Mouse (Mus musculus) limb, embryonic 11.5 days (tissue): ENCODE data around the gene Spg7. TPM values are rescaled to one million over a fixed set of nuclear protein-coding genes. Genes with fewer than 3 reads are reported as not detected.

Experiments
- ATAC-seq: fragments of 200-750 bp; cut with Nextera tagmentation; 2 replicates; pipeline ENCODE4 v1.8.0; 2017; ENCODE audit warnings: low read depth; ENCODE audit not compliant: insufficient number of reproducible peaks, low FRiP score, low TSS enrichment
- DNase-seq: peaks from one replicate; pipeline ENCODE4 v3.0.0-alpha.2; 2015; ENCODE audit warnings: low spot score
- H3K27ac ChIP-seq: fragments of 300-500 bp; sonication (generic); replicated peaks from 2 replicates; pipeline ENCODE4 v1.5.1; 2014; ENCODE audit warnings: low read depth, mild to moderate bottlenecking, low read length
- H3K27me3 ChIP-seq: fragments of 300-500 bp; sonication (generic); 2 replicates; pipeline ENCODE4 v1.6.1; 2014; ENCODE audit warnings: mild to moderate bottlenecking, low read length, mixed read lengths; ENCODE audit not compliant: control insufficient read depth, insufficient read depth
- H3K36me3 ChIP-seq: fragments of 300-500 bp; sonication (generic); 2 replicates; pipeline ENCODE4 v1.6.1; 2014; ENCODE audit warnings: mild to moderate bottlenecking, low read length, moderate library complexity, mixed read lengths; ENCODE audit not compliant: control insufficient read depth, insufficient read depth
- H3K4me1 ChIP-seq: fragments of 300-500 bp; sonication (generic); 2 replicates; pipeline ENCODE4 v1.6.1; 2014; ENCODE audit warnings: low read length, mixed read lengths; ENCODE audit not compliant: control insufficient read depth, insufficient read depth
- H3K4me2 ChIP-seq: fragments of 300-500 bp; sonication (generic); 2 replicates; pipeline ENCODE4 v1.6.1; 2014; ENCODE audit warnings: low read depth, mild to moderate bottlenecking, moderate library complexity; ENCODE audit not compliant: severe bottlenecking
- H3K4me3 ChIP-seq: fragments of 300-500 bp; sonication (generic); 2 replicates; pipeline ENCODE4 v1.5.1; 2014; ENCODE audit warnings: low read depth, low read length
- H3K9ac ChIP-seq: fragments of 300-500 bp; sonication (generic); 2 replicates; pipeline ENCODE4 v1.6.1; 2014; ENCODE audit warnings: mild to moderate bottlenecking, low read length
- H3K9me3 ChIP-seq: fragments of 300-500 bp; sonication (generic); 2 replicates; pipeline ENCODE4 v1.6.1; 2016; ENCODE audit warnings: low read length; ENCODE audit not compliant: control insufficient read depth
- WGBS: fragments of 180-500 bp; shearing (Covaris S2); extraction: QIAGEN DNeasy Blood & Tissue Kit; methylation state at CpG from one replicate; pipeline ENCODE4 v1.1.7; 2014; 5-methylcytosine and 5-hydroxymethylcytosine counted together
- polyA plus RNA-seq: library from polyadenylated mRNA; unstranded; fragments of >200 nt; fragmentation: Nextera tagmentation; extraction: Ambion mirVana; gene quantifications from 2 replicates; pipeline ENCODE4 v1.2.1, GENCODE M21; 2014

Spg7 gene
- polyA plus RNA-seq, 1 experiment from 2014 or later: 45.0 TPM

DNA sequence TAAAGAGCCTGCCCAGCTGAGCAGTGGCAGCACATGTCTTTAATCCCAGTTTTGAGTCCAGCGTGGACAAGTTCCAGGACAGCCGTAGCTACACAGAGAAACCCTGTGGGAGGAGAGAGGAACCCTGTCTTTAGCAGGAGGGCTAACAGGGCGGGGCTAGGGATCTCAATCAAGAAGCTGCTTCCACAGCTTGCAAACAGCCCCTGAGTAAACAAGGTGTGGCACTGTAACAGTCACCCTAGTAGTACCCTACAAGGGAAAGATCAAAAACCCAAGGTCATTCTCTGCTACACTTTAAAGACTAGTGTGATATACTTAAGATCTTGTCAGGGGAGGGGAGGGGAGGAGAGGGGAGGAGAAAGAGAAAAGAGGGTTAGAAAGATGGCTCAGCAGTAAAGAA, 25.8 kb upstream of the Spg7 start:
- Histone ChIP-seq H3K4me3 (no peak overlapping the region), H3K36me3 (no peaks in the 10 kb centered on the region), H3K4me2 (no peak overlapping the region), H3K27me3 (no peaks in the 10 kb centered on the region), H3K27ac (no peak overlapping the region), H3K9ac (no peak overlapping the region), H3K9me3 (no peaks in the 10 kb centered on the region), H3K4me1 (peaks cover 12% of the 10 kb centered on the region)
- WGBS: 55% methylated on average over 3 of the region's 3 CpGs
- no peak for DNase-seq
- ATAC-seq: no peak

DNA sequence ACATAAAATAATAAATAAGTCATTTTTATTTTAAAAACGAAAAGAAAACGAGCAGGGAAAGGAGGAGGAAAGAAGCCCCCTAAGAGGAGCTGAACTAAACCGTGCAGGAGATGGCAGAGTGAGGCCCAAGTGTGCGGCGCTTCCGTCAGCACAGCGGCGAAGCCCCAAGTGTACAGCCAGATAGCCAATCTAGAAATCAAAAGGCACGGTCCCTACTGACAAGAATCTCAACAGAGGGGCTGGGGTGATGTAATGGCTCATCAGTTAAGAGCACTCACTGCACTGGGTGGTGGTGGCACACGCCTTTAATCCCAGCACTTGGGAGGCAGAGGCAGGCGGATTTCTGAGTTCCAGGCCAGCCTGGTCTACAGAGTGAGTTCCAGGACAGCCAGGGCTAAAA, 25.3 kb upstream of the Spg7 start:
- Histone ChIP-seq H3K27me3 (no peaks in the 10 kb centered on the region), H3K4me2 (no peak overlapping the region), H3K4me3 (no peak overlapping the region), H3K4me1 (peaks cover 12% of the 10 kb centered on the region), H3K27ac (no peak overlapping the region), H3K9me3 (no peaks in the 10 kb centered on the region), H3K36me3 (no peaks in the 10 kb centered on the region), H3K9ac (no peak overlapping the region)
- ATAC-seq: no peak
- DNase-seq: no peak
- WGBS: 87% methylated on average over 11 of the region's 11 CpGs

DNA sequence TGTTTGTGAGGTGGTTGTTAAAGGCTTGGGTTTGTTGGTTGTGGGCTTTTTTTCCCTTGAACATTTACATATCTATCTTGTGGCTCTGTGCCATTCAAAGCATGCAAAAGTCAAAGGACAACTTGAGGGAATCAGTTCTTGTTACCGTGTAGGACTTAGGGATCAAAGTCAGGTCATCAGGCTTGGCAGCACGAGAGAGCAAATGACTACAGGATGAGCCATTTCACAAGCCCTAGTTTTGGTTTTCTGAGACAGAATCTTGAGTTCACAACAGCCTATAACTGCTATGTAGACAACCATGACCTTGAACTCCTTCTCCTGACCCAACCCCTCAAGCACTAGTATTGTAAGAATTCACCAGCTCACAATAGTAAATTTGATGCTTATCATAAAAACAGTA, 24.4 kb upstream of the Spg7 start:
- peaks cover 15% of the 10 kb centered on the region for H3K4me1 ChIP-seq
- ATAC-seq: no peak
- 85% methylated on average over 2 of the region's 2 CpGs for WGBS

DNA sequence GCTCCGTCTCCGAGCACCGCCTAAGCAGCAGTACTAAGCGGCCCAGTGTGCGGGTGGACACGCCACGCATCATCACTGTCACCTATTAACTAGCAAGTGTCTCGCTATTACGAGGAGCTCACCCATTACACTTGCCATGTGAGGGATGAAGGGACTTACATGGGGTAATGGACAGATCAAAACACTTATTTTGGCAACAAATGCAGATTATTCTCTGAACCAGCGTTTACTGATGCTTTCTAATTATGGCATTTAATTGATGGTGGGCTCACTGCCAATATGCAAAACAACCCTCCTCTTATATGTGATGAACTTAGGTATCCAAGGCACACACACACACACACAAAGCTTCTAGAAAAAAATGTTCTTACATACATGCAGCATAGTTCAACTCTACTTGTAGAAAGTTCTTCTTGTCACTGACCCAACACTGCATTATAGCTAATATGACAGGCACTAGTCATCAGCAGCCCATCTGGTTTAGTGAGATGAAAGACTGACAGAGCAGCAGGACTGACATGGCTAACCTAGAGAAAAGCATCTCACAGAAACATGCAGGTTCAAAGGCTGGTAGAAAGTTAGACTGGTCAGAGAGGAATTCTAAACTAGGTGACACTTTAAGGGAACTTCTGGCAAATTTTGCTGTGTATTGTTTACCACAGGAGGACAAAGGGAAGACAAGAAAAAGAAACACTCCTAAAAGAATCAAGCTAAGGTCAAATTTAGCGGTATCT, 23.2 kb upstream of the Spg7 start:
- H3K9ac ChIP-seq: no peak overlapping the region
- peak overlapping the region; percentile 79; the same call in 1 of the 2 replicates for H3K4me2 ChIP-seq
- 87% methylated on average over 11 of the region's 11 CpGs for WGBS
- no peak overlapping the region for H3K27ac ChIP-seq
- DNase-seq (no peak), ATAC-seq (no peak)
- no peaks in the 10 kb centered on the region for H3K9me3 ChIP-seq
- H3K4me1 ChIP-seq: peaks cover 13% of the 10 kb centered on the region
- H3K27me3 ChIP-seq: no peaks in the 10 kb centered on the region
- no peak overlapping the region for H3K4me3 ChIP-seq
- H3K36me3 ChIP-seq: no peaks in the 10 kb centered on the region

More for the DNA sequence above, 24.4 kb upstream of the Spg7 start:
- H3K27ac ChIP-seq: no peak overlapping the region
- H3K27me3 ChIP-seq: no peaks in the 10 kb centered on the region
- no peak for DNase-seq
- H3K36me3 ChIP-seq: no peaks in the 10 kb centered on the region
- H3K9me3 ChIP-seq: no peaks in the 10 kb centered on the region
- H3K9ac ChIP-seq: no peak overlapping the region
- H3K4me2 ChIP-seq: no peak overlapping the region
- no peak overlapping the region for H3K4me3 ChIP-seq

DNA sequence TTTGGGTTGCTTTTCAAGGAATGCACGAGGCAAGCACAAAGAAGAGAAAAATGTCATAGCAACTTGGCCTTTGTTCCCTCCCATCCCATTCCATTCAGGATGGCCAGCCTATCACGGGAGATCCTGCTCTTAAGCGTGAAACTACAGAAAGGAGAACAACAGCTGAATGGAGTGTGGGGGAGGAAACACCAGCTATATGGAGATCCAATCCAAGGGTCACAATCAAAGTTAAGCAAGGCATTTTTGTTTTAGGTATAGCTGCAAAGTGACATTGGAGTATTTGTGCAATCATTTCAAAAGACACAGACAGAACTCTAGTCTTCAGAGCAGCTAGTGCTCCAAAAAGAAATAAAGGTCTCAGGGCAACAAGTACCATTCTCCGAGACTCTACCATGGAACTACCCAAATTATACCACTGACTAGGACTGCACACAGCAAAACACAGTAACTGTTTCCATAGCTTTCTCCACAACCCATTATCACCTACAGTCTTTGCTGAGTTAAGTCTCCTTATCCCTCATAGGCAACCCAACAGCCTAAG, 22.6 kb upstream of the Spg7 start:
- H3K9me3 ChIP-seq: no peaks in the 10 kb centered on the region
- H3K9ac ChIP-seq: no peak overlapping the region
- peak overlapping the region; percentile 79 for H3K4me2 ChIP-seq
- peaks cover 13% of the 10 kb centered on the region for H3K4me1 ChIP-seq
- DNase-seq: no peak
- H3K27me3 ChIP-seq: no peaks in the 10 kb centered on the region
- no peaks in the 10 kb centered on the region for H3K36me3 ChIP-seq
- H3K4me3 ChIP-seq: peak overlapping the region; percentile 88
- ATAC-seq: no peak
- no peak overlapping the region for H3K27ac ChIP-seq
- 33% methylated on average over 4 of the region's 4 CpGs for WGBS

DNA sequence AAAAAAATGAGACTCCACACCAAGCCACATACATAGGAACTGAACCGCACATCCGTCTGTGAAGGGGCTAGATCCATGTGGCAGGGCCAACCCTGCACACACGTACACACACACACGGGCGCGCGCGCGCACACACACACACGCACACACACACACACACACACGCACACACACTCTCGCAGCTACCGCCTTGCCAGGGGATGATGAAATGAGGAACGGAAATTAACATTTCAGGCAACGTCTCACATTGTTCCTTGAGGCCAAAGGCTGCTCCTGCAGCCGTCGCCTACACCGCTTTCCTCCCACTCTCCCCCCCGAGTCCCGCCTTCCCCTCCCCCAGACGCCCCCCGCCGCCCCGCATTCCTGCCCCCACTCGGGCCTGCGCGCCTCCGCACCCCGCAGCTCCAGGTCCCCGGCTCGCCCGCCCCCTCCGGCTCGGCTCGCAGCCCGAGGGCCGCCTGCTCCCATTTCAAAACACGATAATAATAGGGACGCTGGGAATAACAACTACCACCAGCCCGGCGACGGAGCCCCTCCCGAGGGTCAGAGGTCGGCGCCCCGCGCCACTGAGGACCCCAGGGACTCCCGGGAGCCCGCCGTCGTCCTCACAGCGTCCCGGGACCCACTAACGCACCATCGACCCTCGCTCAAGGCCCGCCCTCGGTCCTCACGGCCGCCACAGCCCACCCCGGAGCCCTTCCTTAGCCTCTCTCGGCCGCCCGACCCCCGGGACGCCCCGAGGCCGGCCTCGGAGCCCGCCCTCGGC, 21.6 kb upstream of the Spg7 start:
- Histone ChIP-seq H3K9ac (peak overlapping the region; percentile 99), H3K9me3 (no peaks in the 10 kb centered on the region), H3K4me3 (peak overlapping the region; percentile 88), H3K27me3 (no peaks in the 10 kb centered on the region), H3K27ac (peak overlapping the region; percentile 96), H3K4me2 (peak overlapping the region; percentile 79), H3K4me1 (peaks cover 13% of the 10 kb centered on the region), H3K36me3 (no peaks in the 10 kb centered on the region)
- DNase-seq: peak; percentile 69
- ATAC-seq: 0 out of 2 replicates have a peak, but pooled peaks have one; percentile 11
- under 1% methylated on average over 52 of the region's 71 CpGs for WGBS

DNA sequence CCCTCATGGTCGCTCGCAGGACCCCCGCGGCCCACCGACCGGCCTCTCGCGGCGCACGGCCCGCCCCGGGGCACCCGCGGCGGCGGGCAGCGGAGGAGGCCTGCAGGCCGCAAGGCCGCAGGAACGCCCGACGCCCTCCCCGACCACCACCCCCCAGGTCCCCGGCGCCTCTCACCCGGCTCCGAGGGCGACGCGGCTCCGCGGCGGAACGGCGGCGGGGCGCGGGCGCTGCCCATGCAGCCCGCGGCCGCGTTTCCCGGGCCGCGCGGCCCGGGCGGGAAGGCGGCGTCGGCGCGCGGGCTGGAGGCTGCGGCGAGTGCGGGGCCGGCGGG, 21.0 kb upstream of the Spg7 start:
- DNase-seq (no peak), ATAC-seq (no peak)
- peak overlapping the region; percentile 96 for H3K27ac ChIP-seq
- H3K27me3 ChIP-seq: no peaks in the 10 kb centered on the region
- H3K4me2 ChIP-seq: peak overlapping the region; percentile 79
- WGBS: 4% methylated on average over 5 of the region's 60 CpGs
- H3K36me3 ChIP-seq: no peaks in the 10 kb centered on the region
- peaks cover 13% of the 10 kb centered on the region for H3K4me1 ChIP-seq
- no peaks in the 10 kb centered on the region for H3K9me3 ChIP-seq
- H3K4me3 ChIP-seq: peak overlapping the region; percentile 88
- H3K9ac ChIP-seq: peak overlapping the region; percentile 99

DNA sequence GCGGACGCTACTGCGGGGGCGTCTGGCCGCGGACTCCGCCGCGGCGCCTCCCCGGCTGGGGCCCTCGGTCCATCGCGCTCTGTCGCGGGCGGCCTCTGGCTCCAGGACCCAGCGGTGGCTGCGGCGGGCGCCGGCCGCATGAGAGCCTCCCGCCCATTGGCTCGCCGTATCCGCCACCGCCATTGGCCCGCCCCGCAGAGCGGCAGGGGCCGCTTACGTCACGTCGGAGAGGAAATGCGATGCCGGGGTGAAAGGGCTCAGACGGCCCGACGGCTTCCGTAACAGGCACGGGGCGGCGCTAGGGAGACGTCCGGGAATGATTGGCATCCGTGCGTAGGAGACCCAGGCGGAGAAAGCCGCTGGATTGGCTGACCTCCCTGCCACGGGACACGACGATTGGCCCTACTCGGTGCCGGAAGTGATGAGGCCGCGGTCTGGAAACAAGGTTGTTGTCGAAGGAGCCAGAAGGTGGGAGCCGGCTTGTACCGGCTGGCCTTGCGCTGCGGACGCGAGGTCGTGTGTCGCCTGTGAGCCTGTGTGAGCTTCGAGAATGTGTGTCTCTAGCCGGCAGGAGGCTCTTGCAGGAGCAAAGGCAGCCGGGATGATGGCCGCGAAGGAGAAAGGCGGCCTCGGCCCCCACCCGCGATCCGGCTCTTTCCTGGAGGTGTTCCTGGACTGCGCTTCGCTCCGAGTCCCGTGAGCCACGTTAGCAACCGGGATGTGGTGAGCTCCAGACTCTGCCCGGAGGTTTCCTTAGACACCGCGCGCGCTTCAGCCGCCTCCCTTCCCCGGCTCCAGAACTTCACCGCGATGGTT, 20.4 kb upstream of the Spg7 start, which contains the start of gene Ankrd11:
Gene Ankrd11 (minus strand): TSS at position 120 of the 816 bp plus-strand sequence.
- peak within 1 kb of the TSS; percentile 96 for H3K27ac ChIP-seq
- ATAC-seq (peak; percentile 98), DNase-seq (peak; percentile 99)
- H3K4me3 ChIP-seq: peak within 1 kb of the TSS; percentile 88
- H3K4me1 ChIP-seq: peaks cover 13% of the 10 kb centered on the region
- H3K27me3 ChIP-seq: no peaks in the 10 kb centered on the region
- WGBS: under 1% methylated on average over 86 of the region's 91 CpGs
- peak within 1 kb of the TSS; percentile 79 for H3K4me2 ChIP-seq
- no peaks in the 10 kb centered on the region for H3K9me3 ChIP-seq
- H3K9ac ChIP-seq: peak within 1 kb of the TSS; percentile 99
- no peaks in the 10 kb centered on the region for H3K36me3 ChIP-seq
